Mouse (Mus musculus) hindbrain, postnatal 0 days (tissue): ENCODE data around the gene Spaca3. TPM values are rescaled to one million over a fixed set of nuclear protein-coding genes. Genes with fewer than 3 reads are reported as not detected.

Experiments used
- ATAC-seq: fragments of 200-750 bp; cut with Nextera tagmentation; 2 replicates; pipeline ENCODE4 v1.8.0; 2017; ENCODE audit warnings: mild to moderate bottlenecking, moderate TSS enrichment, moderate library complexity
- DNase-seq: peaks from one replicate; pipeline ENCODE4 v3.0.0-alpha.2; 2015; ENCODE audit warnings: low spot score
- H3K27ac ChIP-seq: fragments of 300-500 bp; sonication (generic); 2 replicates; pipeline ENCODE4 v1.5.1; 2014; ENCODE audit warnings: mild to moderate bottlenecking
- H3K27me3 ChIP-seq: fragments of 300-500 bp; sonication (generic); 2 replicates; pipeline ENCODE4 v1.6.1; 2014; ENCODE audit warnings: low read length, mixed read lengths; ENCODE audit not compliant: insufficient read depth
- H3K36me3 ChIP-seq: fragments of 300-500 bp; sonication (generic); 2 replicates; pipeline ENCODE4 v1.6.1; 2014; ENCODE audit warnings: low read length, mixed read lengths; ENCODE audit not compliant: insufficient read depth
- H3K4me1 ChIP-seq: fragments of 300-500 bp; sonication (generic); 2 replicates; pipeline ENCODE4 v1.6.1; 2014; ENCODE audit warnings: antibody characterized with exemption, low read length, mixed read lengths; ENCODE audit not compliant: insufficient read depth
- H3K4me2 ChIP-seq: fragments of 300-500 bp; sonication (generic); 2 replicates; pipeline ENCODE4 v1.6.1; 2014; ENCODE audit warnings: low read depth, mild to moderate bottlenecking, low read length, moderate library complexity, mixed read lengths
- H3K4me3 ChIP-seq: fragments of 300-500 bp; sonication (generic); 2 replicates; pipeline ENCODE4 v1.5.1; 2014; ENCODE audit warnings: low read length
- H3K9ac ChIP-seq: fragments of 300-500 bp; sonication (generic); replicated peaks from 2 replicates; pipeline ENCODE4 v1.6.1; 2014; ENCODE audit warnings: mild to moderate bottlenecking, low read length, moderate library complexity, mixed read lengths
- H3K9me3 ChIP-seq: fragments of 300-500 bp; sonication (generic); 2 replicates; pipeline ENCODE4 v1.6.1; 2016; ENCODE audit warnings: low read length, mixed read lengths
- CTCF ChIP-seq: IDR thresholded peaks from 2 replicates; pipeline ENCODE4 v1.5.1; 2016; ENCODE audit warnings: antibody characterized with exemption, control low read depth, low read depth
- WGBS: fragments of 180-500 bp; shearing (Covaris S2); extraction: QIAGEN DNeasy Blood & Tissue Kit; methylation state at CpG from one replicate; pipeline ENCODE4 v1.1.7; 2014; 5-methylcytosine and 5-hydroxymethylcytosine counted together
- polyA plus RNA-seq: library from polyadenylated mRNA; unstranded; fragments of >200 nt; fragmentation: Nextera tagmentation; extraction: Ambion mirVana; gene quantifications from 2 replicates; pipeline ENCODE4 v1.2.1, GENCODE M21; 2015
- total RNA-seq: library from RNA; depleted of rRNA; stranded (reverse); fragments of >200 nt; gene quantifications from 2 replicates; pipeline ENCODE4 v1.2.3, GENCODE M21; 2014; rRNA removed

Spaca3 gene
- total and polyA plus RNA-seq, 2 experiments from 2014 or later, result not detected

DNA sequence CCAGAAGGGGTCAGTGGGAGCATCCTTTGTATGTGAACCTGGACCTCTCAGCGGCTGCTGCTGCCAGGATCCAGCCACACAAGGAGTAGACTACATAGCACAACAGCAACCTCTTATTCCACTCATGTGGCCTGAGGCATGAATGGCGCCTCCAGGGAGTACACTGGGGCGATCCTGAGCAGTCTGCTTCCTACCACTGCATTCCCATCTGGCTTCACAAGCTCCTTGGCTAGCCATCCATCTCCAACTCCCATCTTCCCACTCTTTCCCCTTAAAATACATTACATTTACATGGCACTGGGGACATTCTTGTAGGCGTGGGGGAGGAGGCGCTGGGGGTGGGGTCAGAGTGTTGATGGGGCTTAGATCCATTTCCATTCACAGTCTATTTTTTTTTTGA is 54.6 kb downstream of the Spaca3 start:
- no peak for TF ChIP-seq CTCF
- Histone ChIP-seq H3K9ac (no peak overlapping the region), H3K27me3 (no peaks in the 10 kb centered on the region), H3K27ac (no peak overlapping the region), H3K4me1 (no peaks in the 10 kb centered on the region; the same call in 1 of the 2 replicates), H3K4me2 (no peak overlapping the region), H3K36me3 (no peaks in the 10 kb centered on the region; the same call in 1 of the 2 replicates), H3K4me3 (no peak overlapping the region), H3K9me3 (no peaks in the 10 kb centered on the region)
- DNase-seq, result no peak
- no peak for ATAC-seq
- 76% methylated on average over 5 of the region's 5 CpGs for WGBS

DNA sequence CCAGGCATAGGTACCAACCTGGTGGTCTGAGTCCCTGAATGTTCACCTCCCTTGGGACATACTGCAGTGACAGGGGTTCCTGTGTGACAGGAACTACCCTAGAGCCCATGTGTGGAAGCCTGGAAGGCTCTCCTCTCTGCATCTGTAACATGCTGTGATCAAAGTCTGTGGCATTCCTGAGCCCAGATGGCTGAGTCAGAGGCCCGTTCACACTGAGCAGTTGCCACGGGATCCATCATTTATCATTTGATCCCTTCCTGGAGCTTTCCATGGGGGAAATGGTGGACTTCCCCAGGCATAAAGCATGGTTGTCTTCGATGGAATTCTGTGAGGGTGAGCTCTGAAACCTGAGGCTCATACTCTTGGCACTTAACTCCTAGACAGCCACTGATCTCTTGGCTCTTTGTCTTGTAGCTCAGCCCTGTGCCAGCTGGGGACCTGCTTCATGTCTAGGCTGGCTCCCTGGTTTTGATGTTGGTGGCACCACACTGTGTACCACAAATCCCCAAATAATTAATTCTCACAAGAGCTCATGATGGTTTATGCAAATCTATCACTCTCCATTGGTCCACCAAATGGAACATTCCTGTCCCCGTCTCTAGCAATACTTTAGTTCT is 55.4 kb downstream of the Spaca3 start:
- peak; percentile 20 for DNase-seq
- TF ChIP-seq CTCF, result no peak
- Histone ChIP-seq H3K36me3 (no peaks in the 10 kb centered on the region; the same call in 1 of the 2 replicates), H3K4me2 (no peak overlapping the region), H3K4me1 (no peaks in the 10 kb centered on the region; the same call in 1 of the 2 replicates), H3K9me3 (no peaks in the 10 kb centered on the region), H3K27me3 (no peaks in the 10 kb centered on the region), H3K27ac (peak overlapping the region; percentile 20; the same call in 1 of the 2 replicates), H3K4me3 (no peak overlapping the region), H3K9ac (no peak overlapping the region)
- 29% methylated on average over 4 of the region's 4 CpGs for WGBS
- ATAC-seq, result no peak

Other genes with a start within 250 kb of the Spaca3 start
- gene Myo1d, start 78.3 kb upstream of the Spaca3 start, total RNA-seq, result 1.4 and 2.6 TPM in 2 replicates
- gene Myo1d, start 78.3 kb upstream of the Spaca3 start, polyA plus RNA-seq, result 1.8 and 2.0 TPM in 2 replicates
- gene Tmem98, start 48.2 kb upstream of the Spaca3 start, total RNA-seq, result 19.8 and 23.0 TPM in 2 replicates
- 20.0 and 20.6 TPM in 2 replicates for gene Tmem98, start 48.2 kb upstream of the Spaca3 start, polyA plus RNA-seq